Mouse (Mus musculus): ENCODE data around the gene Myrip. TPM values are rescaled to one million over a fixed set of nuclear protein-coding genes. Genes with fewer than 3 reads are reported as not detected.

Myrip gene
- polyA plus RNA-seq, 1 experiment from 2014 or later = 0.29 TPM

- Histone ChIP-seq H3K9me3 (ENCODE audit: control insufficient read depth, low read length) (0 out of 2 replicates have a peak, but pooled peaks cover 3% of the 10 kb centered on the region), H3K4me3 (ENCODE audit: low read length) (no peak overlapping the region), H3K4me2 (ENCODE audit: low read depth, low read length) (no peak overlapping the region), H3K4me1 (replicated peaks; ENCODE audit: control insufficient read depth, insufficient read depth, low read length) (peaks cover 2% of the 10 kb centered on the region; the same call in 1 of the 2 replicates), H3K27me3 (ENCODE audit: control insufficient read depth, insufficient read depth, low read depth, low read length) (no peaks in the 10 kb centered on the region), H3K9ac (ENCODE audit: low read length) (no peak overlapping the region), H3K36me3 (ENCODE audit: control insufficient read depth, insufficient read depth, low read length) (no peaks in the 10 kb centered on the region), H3K27ac (ENCODE audit: low read length) (peak overlapping the region; percentile 20; the same call in 1 of the 2 replicates)
- ATAC-seq (ENCODE audit: low read depth) = no peak
- 38% methylated on average over 6 of the region's 6 CpGs for WGBS
Observed at GRCm38 (mm10) chr9:120350346-120350745, 49.0 kb downstream of the Myrip start.

GRCm38 (mm10) chr9:120351061-120351460 is 49.7 kb downstream of the Myrip start:
- no peak overlapping the region for H3K9ac ChIP-seq (ENCODE audit: low read length)
- WGBS = 51% methylated on average over 7 of the region's 7 CpGs
- no peak overlapping the region for H3K4me2 ChIP-seq (ENCODE audit: low read depth, low read length)
- H3K9me3 ChIP-seq (ENCODE audit: control insufficient read depth, low read length) = 0 out of 2 replicates have a peak, but pooled peaks cover 3% of the 10 kb centered on the region
- ATAC-seq (ENCODE audit: low read depth) = no peak
- H3K4me3 ChIP-seq (ENCODE audit: low read length) = no peak overlapping the region
- H3K4me1 ChIP-seq (replicated peaks; ENCODE audit: control insufficient read depth, insufficient read depth, low read length) = peaks cover 2% of the 10 kb centered on the region; the same call in 1 of the 2 replicates
- H3K27me3 ChIP-seq (ENCODE audit: control insufficient read depth, insufficient read depth, low read depth, low read length) = no peaks in the 10 kb centered on the region
- H3K27ac ChIP-seq (ENCODE audit: low read length) = no peak overlapping the region
- no peaks in the 10 kb centered on the region for H3K36me3 ChIP-seq (ENCODE audit: control insufficient read depth, insufficient read depth, low read length)

GRCm38 (mm10) chr9:120351474-120351873 is 50.2 kb downstream of the Myrip start:
- no peaks in the 10 kb centered on the region for H3K36me3 ChIP-seq (ENCODE audit: control insufficient read depth, insufficient read depth, low read length)
- no peak overlapping the region for H3K4me2 ChIP-seq (ENCODE audit: low read depth, low read length)
- peaks cover 2% of the 10 kb centered on the region; the same call in 1 of the 2 replicates for H3K4me1 ChIP-seq (replicated peaks; ENCODE audit: control insufficient read depth, insufficient read depth, low read length)
- H3K4me3 ChIP-seq (ENCODE audit: low read length) = no peak overlapping the region
- no peak overlapping the region for H3K9ac ChIP-seq (ENCODE audit: low read length)
- H3K9me3 ChIP-seq (ENCODE audit: control insufficient read depth, low read length) = 0 out of 2 replicates have a peak, but pooled peaks cover 3% of the 10 kb centered on the region
- no peaks in the 10 kb centered on the region for H3K27me3 ChIP-seq (ENCODE audit: control insufficient read depth, insufficient read depth, low read depth, low read length)
- ATAC-seq (ENCODE audit: low read depth) = no peak
- 85% methylated on average over 8 of the region's 8 CpGs for whole genome bisulfite sequencing
- H3K27ac ChIP-seq (ENCODE audit: low read length) = no peak overlapping the region

- H3K4me2 ChIP-seq (ENCODE audit: low read depth, low read length) = no peak overlapping the region
- H3K27ac ChIP-seq (ENCODE audit: low read length) = no peak overlapping the region
- H3K36me3 ChIP-seq (ENCODE audit: control insufficient read depth, insufficient read depth, low read length) = no peaks in the 10 kb centered on the region
- no peaks in the 10 kb centered on the region for H3K27me3 ChIP-seq (ENCODE audit: control insufficient read depth, insufficient read depth, low read depth, low read length)
- WGBS = 83% methylated on average over 4 of the region's 4 CpGs
- H3K4me1 ChIP-seq (replicated peaks; ENCODE audit: control insufficient read depth, insufficient read depth, low read length) = peaks cover 2% of the 10 kb centered on the region; the same call in 1 of the 2 replicates
- no peak overlapping the region for H3K9ac ChIP-seq (ENCODE audit: low read length)
- H3K9me3 ChIP-seq (ENCODE audit: control insufficient read depth, low read length) = 0 out of 2 replicates have a peak, but pooled peaks cover 3% of the 10 kb centered on the region
- H3K4me3 ChIP-seq (ENCODE audit: low read length) = no peak overlapping the region
- ATAC-seq (ENCODE audit: low read depth) = no peak
Observed at GRCm38 (mm10) chr9:120353036-120353435, 51.7 kb downstream of the Myrip start.

GRCm38 (mm10) chr9:120353967-120354366 is 52.7 kb downstream of the Myrip start:
- ATAC-seq (ENCODE audit: low read depth) = no peak
- peaks cover 2% of the 10 kb centered on the region; the same call in 1 of the 2 replicates for H3K4me1 ChIP-seq (replicated peaks; ENCODE audit: control insufficient read depth, insufficient read depth, low read length)
- no peaks in the 10 kb centered on the region for H3K27me3 ChIP-seq (ENCODE audit: control insufficient read depth, insufficient read depth, low read depth, low read length)
- WGBS = 75% methylated on average over 3 of the region's 3 CpGs
- H3K4me3 ChIP-seq (ENCODE audit: low read length) = no peak overlapping the region
- 0 out of 2 replicates have a peak, but pooled peaks cover 3% of the 10 kb centered on the region for H3K9me3 ChIP-seq (ENCODE audit: control insufficient read depth, low read length)
- no peak overlapping the region for H3K27ac ChIP-seq (ENCODE audit: low read length)
- no peak overlapping the region for H3K4me2 ChIP-seq (ENCODE audit: low read depth, low read length)
- H3K36me3 ChIP-seq (ENCODE audit: control insufficient read depth, insufficient read depth, low read length) = no peaks in the 10 kb centered on the region
- H3K9ac ChIP-seq (ENCODE audit: low read length) = no peak overlapping the region

GRCm38 (mm10) chr9:120354550-120355345 is 53.4 kb downstream of the Myrip start:
- no peak overlapping the region for H3K9ac ChIP-seq (ENCODE audit: low read length)
- WGBS = 84% methylated on average over 12 of the region's 12 CpGs
- H3K9me3 ChIP-seq (ENCODE audit: control insufficient read depth, low read length) = 0 out of 2 replicates have a peak, but pooled peaks cover 3% of the 10 kb centered on the region
- no peak overlapping the region for H3K27ac ChIP-seq (ENCODE audit: low read length)
- no peaks in the 10 kb centered on the region for H3K36me3 ChIP-seq (ENCODE audit: control insufficient read depth, insufficient read depth, low read length)
- no peaks in the 10 kb centered on the region for H3K27me3 ChIP-seq (ENCODE audit: control insufficient read depth, insufficient read depth, low read depth, low read length)
- H3K4me1 ChIP-seq (replicated peaks; ENCODE audit: control insufficient read depth, insufficient read depth, low read length) = no peaks in the 10 kb centered on the region; the same call in 1 of the 2 replicates
- no peak overlapping the region for H3K4me2 ChIP-seq (ENCODE audit: low read depth, low read length)
- no peak for ATAC-seq (ENCODE audit: low read depth)
- no peak overlapping the region for H3K4me3 ChIP-seq (ENCODE audit: low read length)

GRCm38 (mm10) chr9:120356490-120356889 is 55.2 kb downstream of the Myrip start:
- H3K4me2 ChIP-seq (ENCODE audit: low read depth, low read length) = no peak overlapping the region
- WGBS = 48% methylated on average over 6 of the region's 6 CpGs

GRCm38 (mm10) chr9:120358060-120358459 is 56.7 kb downstream of the Myrip start:
- Histone ChIP-seq H3K4me1 (replicated peaks; ENCODE audit: control insufficient read depth, insufficient read depth, low read length) (no peaks in the 10 kb centered on the region), H3K36me3 (ENCODE audit: control insufficient read depth, insufficient read depth, low read length) (no peaks in the 10 kb centered on the region), H3K4me3 (ENCODE audit: low read length) (no peak overlapping the region), H3K27me3 (ENCODE audit: control insufficient read depth, insufficient read depth, low read depth, low read length) (no peaks in the 10 kb centered on the region), H3K9me3 (ENCODE audit: control insufficient read depth, low read length) (0 out of 2 replicates have a peak, but pooled peaks cover 3% of the 10 kb centered on the region), H3K4me2 (ENCODE audit: low read depth, low read length) (no peak overlapping the region), H3K9ac (ENCODE audit: low read length) (no peak overlapping the region), H3K27ac (ENCODE audit: low read length) (no peak overlapping the region)
- WGBS = 70% methylated on average over 6 of the region's 6 CpGs
- ATAC-seq (ENCODE audit: low read depth) = no peak

More at GRCm38 (mm10) chr9:120356490-120356889, 55.2 kb downstream of the Myrip start:
- H3K27ac ChIP-seq (ENCODE audit: low read length) = no peak overlapping the region
- no peaks in the 10 kb centered on the region for H3K36me3 ChIP-seq (ENCODE audit: control insufficient read depth, insufficient read depth, low read length)
- no peak overlapping the region for H3K4me3 ChIP-seq (ENCODE audit: low read length)
- 0 out of 2 replicates have a peak, but pooled peaks cover 3% of the 10 kb centered on the region for H3K9me3 ChIP-seq (ENCODE audit: control insufficient read depth, low read length)
- H3K27me3 ChIP-seq (ENCODE audit: control insufficient read depth, insufficient read depth, low read depth, low read length) = no peaks in the 10 kb centered on the region
- no peak for ATAC-seq (ENCODE audit: low read depth)
- no peak overlapping the region for H3K9ac ChIP-seq (ENCODE audit: low read length)
- H3K4me1 ChIP-seq (replicated peaks; ENCODE audit: control insufficient read depth, insufficient read depth, low read length) = no peaks in the 10 kb centered on the region

GRCm38 (mm10) chr9:120360397-120361177 is 59.3 kb downstream of the Myrip start:
- no peaks in the 10 kb centered on the region for H3K36me3 ChIP-seq (ENCODE audit: control insufficient read depth, insufficient read depth, low read length)
- no peak overlapping the region for H3K4me2 ChIP-seq (ENCODE audit: low read depth, low read length)
- H3K9me3 ChIP-seq (ENCODE audit: control insufficient read depth, low read length) = no peaks in the 10 kb centered on the region
- no peaks in the 10 kb centered on the region for H3K27me3 ChIP-seq (ENCODE audit: control insufficient read depth, insufficient read depth, low read depth, low read length)
- H3K4me3 ChIP-seq (ENCODE audit: low read length) = no peak overlapping the region
- peak overlapping the region; percentile 85 for H3K27ac ChIP-seq (ENCODE audit: low read length)
- WGBS = 27% methylated on average over 14 of the region's 14 CpGs
- peak; percentile 83 for ATAC-seq (ENCODE audit: low read depth)
- H3K4me1 ChIP-seq (replicated peaks; ENCODE audit: control insufficient read depth, insufficient read depth, low read length) = no peaks in the 10 kb centered on the region
- H3K9ac ChIP-seq (ENCODE audit: low read length) = peak overlapping the region; percentile 18; the same call in 1 of the 2 replicates
